Mouse (Mus musculus): ENCODE data around the gene Tchhl1. TPM values are rescaled to one million over a fixed set of nuclear protein-coding genes. Genes with fewer than 3 reads are reported as not detected.

Tchhl1 gene
- not detected for polyA plus RNA-seq (2014; fragmentation: Illumina TruSeq; extraction: RNeasy Lipid Tissue Mini Kit (QIAGEN cat#74804); ENCODE audit: low replicate concordance)

DNA sequence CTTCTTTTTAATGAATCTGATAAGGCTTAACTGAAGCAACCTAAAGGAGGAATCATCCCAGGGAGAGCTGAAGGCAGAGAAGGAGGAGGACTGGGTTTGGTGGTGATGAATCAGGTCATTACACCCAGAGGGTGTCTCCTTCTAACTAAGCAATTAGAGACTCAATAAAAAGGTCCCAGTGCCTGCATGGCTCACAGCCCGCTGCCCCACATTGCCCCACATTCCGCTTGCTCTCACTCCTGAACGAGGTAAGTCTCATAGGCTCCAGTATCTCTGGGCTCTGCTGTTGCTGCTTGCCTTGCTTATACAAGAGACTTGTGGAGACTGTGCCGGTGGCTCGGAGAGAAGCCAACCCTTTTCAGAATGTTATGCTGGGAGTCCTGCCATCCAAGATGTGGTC, at the start of gene Tchhl1:
TSS of gene Tchhl1 (plus strand) at position 194 of the 400 bp plus-strand sequence.

DNA sequence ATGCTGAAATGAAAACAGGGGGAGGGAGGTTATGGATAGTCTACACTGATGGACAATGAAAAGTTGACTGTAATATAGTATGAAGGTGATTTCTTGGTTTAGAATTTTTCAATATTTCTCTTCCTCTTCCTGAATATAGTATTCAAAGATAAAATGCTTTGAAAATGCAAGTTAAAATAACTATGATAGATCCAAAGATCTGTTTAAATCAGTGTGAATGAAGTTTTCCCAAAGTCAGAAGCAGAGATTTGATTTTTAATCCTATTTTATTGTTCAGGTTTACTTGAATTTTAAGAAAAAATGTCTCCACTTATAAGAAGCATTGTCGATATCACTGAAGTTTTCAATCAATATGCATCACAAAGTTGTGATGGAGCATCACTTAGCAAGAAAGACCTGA, 26.5 kb upstream of the Tchhl1 start, which contains the start of gene Tchh:
TSS of gene Tchh (plus strand) at position 301 of the 400 bp plus-strand sequence.

DNA sequence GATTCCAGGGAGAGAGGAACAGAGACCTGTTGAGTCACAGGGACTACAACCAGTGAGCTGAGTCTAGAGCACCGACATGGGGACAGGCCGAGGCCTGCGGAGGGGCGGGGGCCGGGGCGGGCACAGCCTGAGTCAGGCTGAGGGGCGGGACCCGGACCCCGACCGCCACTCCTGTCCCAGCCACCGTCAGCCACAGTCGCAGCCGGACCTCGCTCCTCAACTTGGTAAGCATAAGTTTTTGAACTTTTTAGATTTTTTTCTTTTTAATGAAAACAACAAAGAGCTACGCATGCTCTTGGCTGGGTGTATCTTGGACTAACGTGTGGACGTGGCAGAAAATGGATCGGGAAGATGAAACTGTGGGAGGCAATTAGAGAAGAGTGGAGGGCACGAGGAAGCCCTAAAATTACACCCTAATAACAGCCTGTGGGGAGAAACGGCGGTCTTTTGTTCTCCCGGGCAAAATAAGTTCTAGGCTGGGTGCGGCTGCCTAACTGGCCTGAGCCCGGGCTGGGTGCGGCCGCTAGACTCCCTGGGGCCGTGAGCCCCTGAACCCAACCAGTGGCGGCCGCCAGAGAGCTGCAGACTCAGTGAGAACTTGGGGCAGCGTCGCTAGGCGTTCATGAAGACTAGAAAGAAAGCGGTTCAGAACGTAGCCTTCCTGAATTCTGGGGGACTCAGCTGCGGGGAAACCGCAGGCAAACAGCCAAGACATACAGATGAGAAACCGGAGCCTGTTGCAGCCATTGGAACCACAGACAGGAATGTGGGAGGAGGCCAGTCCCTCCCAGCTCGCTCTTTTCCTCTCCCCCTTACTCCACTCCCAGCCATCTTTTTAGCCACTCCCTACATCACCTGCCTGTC, 52.0 kb downstream of the Tchhl1 start, which contains the start of gene S100a11:
TSS of gene S100a11 (plus strand) at position 159 of the 864 bp plus-strand sequence.

Other genes starting within 250 kb of the Tchhl1 start
- not detected for gene Flg, start 195.2 kb upstream of the Tchhl1 start, polyA plus RNA-seq (2014; fragmentation: Illumina TruSeq; extraction: RNeasy Lipid Tissue Mini Kit (QIAGEN cat#74804); ENCODE audit: low replicate concordance)
- gene Hrnr, start 149.0 kb upstream of the Tchhl1 start, polyA plus RNA-seq (2014; fragmentation: Illumina TruSeq; extraction: RNeasy Lipid Tissue Mini Kit (QIAGEN cat#74804); ENCODE audit: low replicate concordance): not detected
- not detected for gene Rptn, start 75.1 kb upstream of the Tchhl1 start, polyA plus RNA-seq (2014; fragmentation: Illumina TruSeq; extraction: RNeasy Lipid Tissue Mini Kit (QIAGEN cat#74804); ENCODE audit: low replicate concordance)
- not detected for gene Tchh, start 26.4 kb upstream of the Tchhl1 start, polyA plus RNA-seq (2014; fragmentation: Illumina TruSeq; extraction: RNeasy Lipid Tissue Mini Kit (QIAGEN cat#74804); ENCODE audit: low replicate concordance)
- gene S100a11, start 51.7 kb downstream of the Tchhl1 start, polyA plus RNA-seq (2014; fragmentation: Illumina TruSeq; extraction: RNeasy Lipid Tissue Mini Kit (QIAGEN cat#74804); ENCODE audit: low replicate concordance): 70.1 TPM
- gene S100a10, start 86.3 kb downstream of the Tchhl1 start, polyA plus RNA-seq (2014; fragmentation: Illumina TruSeq; extraction: RNeasy Lipid Tissue Mini Kit (QIAGEN cat#74804); ENCODE audit: low replicate concordance): 180 TPM
- gene Tdpoz2, start 183.9 kb downstream of the Tchhl1 start, polyA plus RNA-seq (2014; fragmentation: Illumina TruSeq; extraction: RNeasy Lipid Tissue Mini Kit (QIAGEN cat#74804); ENCODE audit: low replicate concordance): not detected
- gene Tdpoz1, start 207.6 kb downstream of the Tchhl1 start, polyA plus RNA-seq (2014; fragmentation: Illumina TruSeq; extraction: RNeasy Lipid Tissue Mini Kit (QIAGEN cat#74804); ENCODE audit: low replicate concordance): not detected
- not detected for gene Gm37596, start 224.3 kb downstream of the Tchhl1 start, polyA plus RNA-seq (2014; fragmentation: Illumina TruSeq; extraction: RNeasy Lipid Tissue Mini Kit (QIAGEN cat#74804); ENCODE audit: low replicate concordance)

Data from small intestine, adult 10 weeks (tissue).